Mouse (Mus musculus) myocyte (in vitro differentiated cells): ENCODE results near the gene Lsm12. TPM values are rescaled to one million over a fixed set of nuclear protein-coding genes. Genes with fewer than 3 reads are reported as not detected.

ENCODE experiments used
- H3K27me3 ChIP-seq: one replicate; pipeline ENCODE4 v1.6.1; 2011; ENCODE audit not compliant: control insufficient read depth, insufficient read depth, insufficient read length
- H3K36me3 ChIP-seq: one replicate; pipeline ENCODE4 v1.6.1; 2011; ENCODE audit not compliant: control insufficient read depth, insufficient read depth
- H3K4me2 ChIP-seq: one replicate; pipeline ENCODE4 v1.6.1; 2011; ENCODE audit warnings: low read depth, control low read depth
- H3K4me3 ChIP-seq: one replicate; pipeline ENCODE4 v1.5.1; 2011; ENCODE audit warnings: mild to moderate bottlenecking, control low read depth, moderate library complexity
- H3K79me2 ChIP-seq: one replicate; pipeline ENCODE4 v1.6.1; 2011; ENCODE audit not compliant: control insufficient read depth, insufficient read depth
- H3ac ChIP-seq: one replicate; pipeline ENCODE4 v1.6.1; 2011; ENCODE audit not compliant: control insufficient read depth, insufficient read length
- CEBPB ChIP-seq: IDR thresholded peaks from 2 replicates; pipeline ENCODE4 v1.6.1; 2011; ENCODE audit warnings: mild to moderate bottlenecking, moderate library complexity; ENCODE audit not compliant: poor library complexity, insufficient read depth, severe bottlenecking
- E2F4 ChIP-seq: IDR thresholded peaks from one replicate; pipeline ENCODE4 v1.6.1; 2011; ENCODE audit warnings: mild to moderate bottlenecking, control low read depth, moderate library complexity; ENCODE audit not compliant: insufficient read depth
- MAX ChIP-seq: IDR thresholded peaks from one replicate; pipeline ENCODE4 v1.6.1; 2011; ENCODE audit warnings: low read depth, mild to moderate bottlenecking, control low read depth
- MYOD1 ChIP-seq, 3 experiments: IDR thresholded peaks; one replicate each; pipeline ENCODE4 v1.6.1; 2011; ENCODE audit warnings: control low read depth in 2 of 3, low read depth in 2 of 3, mild to moderate bottlenecking in 2 of 3, moderate library complexity in 1 of 3; ENCODE audit not compliant: insufficient read length in 2 of 3, control insufficient read depth in 1 of 3
- MYOG ChIP-seq, 3 experiments: IDR thresholded peaks; one replicate each; pipeline ENCODE4 v1.6.1; 2011; ENCODE audit warnings: control low read depth in 2 of 3, low read depth in 2 of 3, mild to moderate bottlenecking in 2 of 3; ENCODE audit not compliant: insufficient read length in 2 of 3, control insufficient read depth in 1 of 3, insufficient read depth in 1 of 3
- POLR2A ChIP-seq: IDR thresholded peaks from one replicate; pipeline ENCODE4 v1.6.1; 2011; ENCODE audit warnings: low read depth, mild to moderate bottlenecking, control low read depth, moderate library complexity; ENCODE audit not compliant: insufficient read length
- POLR2AphosphoS2 ChIP-seq: IDR thresholded peaks from one replicate; pipeline ENCODE4 v1.6.1; 2011; ENCODE audit warnings: low read depth, control low read depth; ENCODE audit not compliant: insufficient read length
- REST ChIP-seq: IDR thresholded peaks from one replicate; pipeline ENCODE4 v1.6.1; 2011; ENCODE audit warnings: mild to moderate bottlenecking, control low read depth, moderate library complexity; ENCODE audit not compliant: insufficient read depth, insufficient read length
- SRF ChIP-seq: IDR thresholded peaks from one replicate; pipeline ENCODE4 v1.6.1; 2011; ENCODE audit warnings: low read depth; ENCODE audit not compliant: control insufficient read depth, insufficient read length
- TCF12 ChIP-seq: IDR thresholded peaks from one replicate; pipeline ENCODE4 v1.6.1; 2011; ENCODE audit warnings: mild to moderate bottlenecking, control low read depth; ENCODE audit not compliant: poor library complexity, insufficient read depth, severe bottlenecking
- TCF3 ChIP-seq: IDR thresholded peaks from one replicate; pipeline ENCODE4 v1.6.1; 2011; ENCODE audit warnings: low read depth, control low read depth; ENCODE audit not compliant: insufficient read length
- USF1 ChIP-seq: IDR thresholded peaks from one replicate; pipeline ENCODE4 v1.6.1; 2011; ENCODE audit warnings: low read depth, mild to moderate bottlenecking, control low read depth, moderate library complexity
- polyA plus RNA-seq: library from polyadenylated mRNA; unstranded; fragments of >200 nt; fragmentation: generic; extraction: Trizol; gene quantifications from one replicate; pipeline ENCODE4 v1.2.1, GENCODE M21; 2012; ENCODE audit warnings: missing spikeins

Gene Lsm12
- polyA plus RNA-seq, 1 experiment = 33.1 TPM

DNA sequence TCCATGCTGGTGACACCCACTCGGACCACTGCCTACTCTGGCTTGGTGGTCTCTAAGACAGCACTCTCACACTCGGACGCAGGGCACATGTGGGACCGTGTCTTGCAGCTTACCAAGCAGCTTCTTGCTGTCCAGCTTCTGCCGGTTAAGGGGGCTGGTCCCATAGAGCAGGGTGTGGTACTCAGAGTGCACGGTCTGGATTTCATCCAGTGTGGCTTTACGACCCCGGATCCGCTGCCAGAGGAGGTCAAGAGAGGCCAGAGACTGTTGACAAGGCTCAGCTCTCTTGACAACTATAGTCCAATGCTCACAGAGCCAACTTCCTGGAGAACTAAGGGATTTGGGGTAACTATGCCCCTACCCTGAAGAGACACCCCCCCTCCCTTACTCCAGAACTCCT is 14.8 kb upstream of the Lsm12 start:
- H3K4me3 ChIP-seq = no peak overlapping the region

GRCm38 (mm10) chr11:102198245-102198644 is 13.1 kb upstream of the Lsm12 start:
- no peak for TF ChIP-seq MYOD1 (IDR thresholded peaks at IDR 0.05; ENCODE audit: control insufficient read depth in 1 of 3, insufficient read length in 2 of 3, low read depth in 2 of 3)
- no peak for TF ChIP-seq TCF12
- no peak for TF ChIP-seq MAX
- TF ChIP-seq E2F4 = no peak
- TF ChIP-seq POLR2A = no peak
- TF ChIP-seq CEBPB = no peak
- TF ChIP-seq TCF3 = no peak
- Histone ChIP-seq H3ac (no peak overlapping the region), H3K79me2 (no peaks in the 10 kb centered on the region), H3K36me3 (peaks cover 13% of the 10 kb centered on the region), H3K4me3 (no peak overlapping the region), H3K4me2 (no peak overlapping the region), H3K27me3 (no peaks in the 10 kb centered on the region)

More for the DNA sequence above, 14.8 kb upstream of the Lsm12 start:
- Histone ChIP-seq H3ac (no peak overlapping the region), H3K79me2 (no peaks in the 10 kb centered on the region), H3K36me3 (peaks cover 13% of the 10 kb centered on the region), H3K27me3 (no peaks in the 10 kb centered on the region), H3K4me2 (no peak overlapping the region)
- TF ChIP-seq TCF3 = no peak
- TF ChIP-seq E2F4 = no peak
- no peak for TF ChIP-seq POLR2AphosphoS2
- TF ChIP-seq POLR2A = no peak
- TF ChIP-seq MYOG (IDR thresholded peaks at IDR 0.05; ENCODE audit: control insufficient read depth in 1 of 3, insufficient read depth in 1 of 3, insufficient read length in 2 of 3, low read depth in 2 of 3) = no peak
- no peak for TF ChIP-seq REST
- TF ChIP-seq MAX = no peak
- TF ChIP-seq SRF = no peak
- TF ChIP-seq TCF12 = no peak
- no peak for TF ChIP-seq USF1
- no peak for TF ChIP-seq MYOD1 (IDR thresholded peaks at IDR 0.05; ENCODE audit: control insufficient read depth in 1 of 3, insufficient read length in 2 of 3, low read depth in 2 of 3)
- TF ChIP-seq CEBPB = no peak

GRCm38 (mm10) chr11:102196018-102196797 is 11.1 kb upstream of the Lsm12 start:
- no peak for TF ChIP-seq MYOG (IDR thresholded peaks at IDR 0.05; ENCODE audit: control insufficient read depth in 1 of 3, insufficient read depth in 1 of 3, insufficient read length in 2 of 3, low read depth in 2 of 3)
- no peak for TF ChIP-seq TCF3
- peak; percentile 27 for TF ChIP-seq POLR2AphosphoS2
- Histone ChIP-seq H3K4me2 (no peak overlapping the region), H3K4me3 (no peak overlapping the region), H3K79me2 (no peaks in the 10 kb centered on the region), H3ac (no peak overlapping the region), H3K27me3 (no peaks in the 10 kb centered on the region), H3K36me3 (peaks cover 8% of the 10 kb centered on the region)

GRCm38 (mm10) chr11:102193657-102194440 is 8.8 kb upstream of the Lsm12 start:
- Histone ChIP-seq H3K27me3 (no peaks in the 10 kb centered on the region), H3K4me2 (no peak overlapping the region), H3K36me3 (peaks cover 6% of the 10 kb centered on the region), H3K79me2 (no peaks in the 10 kb centered on the region), H3ac (no peak overlapping the region), H3K4me3 (no peak overlapping the region)
- TF ChIP-seq TCF3 (no peak), POLR2AphosphoS2 (no peak), MYOD1 (IDR thresholded peaks at IDR 0.05; ENCODE audit: control insufficient read depth in 1 of 3, insufficient read length in 2 of 3, low read depth in 2 of 3) (no peak)

DNA sequence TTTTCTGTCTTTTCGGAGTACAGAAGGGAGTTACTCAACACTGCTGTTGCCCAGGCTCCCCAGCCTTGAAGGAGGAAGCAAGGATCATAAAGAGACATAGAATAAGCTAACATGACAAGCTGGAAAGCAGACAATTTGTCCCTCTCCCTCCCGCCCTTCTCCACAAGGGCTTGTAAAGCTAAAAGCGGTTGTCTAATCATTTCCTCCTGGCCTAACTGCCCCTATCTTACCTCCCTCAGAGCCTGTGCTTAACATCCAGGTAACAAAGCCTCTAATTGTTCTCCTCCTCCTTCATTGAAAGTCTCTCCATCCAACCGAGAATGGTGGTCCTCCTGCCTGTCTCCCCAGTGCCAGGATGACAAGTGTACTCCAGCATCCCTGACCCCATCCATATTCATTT is 5.8 kb upstream of the Lsm12 start:
- peak overlapping the region; percentile 64 for H3K4me2 ChIP-seq
- no peak overlapping the region for H3ac ChIP-seq
- no peak for TF ChIP-seq CEBPB
- TF ChIP-seq MAX = no peak
- TF ChIP-seq REST = no peak
- no peak for TF ChIP-seq MYOG (IDR thresholded peaks at IDR 0.05; ENCODE audit: control insufficient read depth in 1 of 3, insufficient read depth in 1 of 3, insufficient read length in 2 of 3, low read depth in 2 of 3)
- no peak for TF ChIP-seq POLR2AphosphoS2
- TF ChIP-seq MYOD1 (IDR thresholded peaks at IDR 0.05; ENCODE audit: control insufficient read depth in 1 of 3, insufficient read length in 2 of 3, low read depth in 2 of 3) = no peak
- no peak for TF ChIP-seq TCF12
- no peak for TF ChIP-seq SRF
- TF ChIP-seq POLR2A = no peak
- TF ChIP-seq USF1 = no peak
- TF ChIP-seq TCF3 = no peak
- TF ChIP-seq E2F4 = no peak
- peak overlapping the region; percentile 49 for H3K4me3 ChIP-seq
- peaks cover 4% of the 10 kb centered on the region for H3K36me3 ChIP-seq
- H3K27me3 ChIP-seq = no peaks in the 10 kb centered on the region
- H3K79me2 ChIP-seq = no peaks in the 10 kb centered on the region
